In genomic region chr8:11592296-11592695, GRCm38 (mm10) we compare ENCODE assay signal across 1 mouse cellular context.
TF ChIP-seq lines count a peak whose summit lies in the region.

No protein-coding gene starts in this region.

TF ChIP-seq in MEL, 35 proteins besides CTCF, POLR2A, EP300 and RAD21:
- TF ChIP-seq TAL1 (IDR thresholded peaks at IDR 0.05; ENCODE audit: low read length) (peak; percentile 32), ETS1 (IDR thresholded peaks at IDR 0.05; ENCODE audit: low read depth, low read length) (no peak)
